Mouse (Mus musculus) layer of hippocampus, postnatal 14 days (tissue): ENCODE measurements around the gene Nms. TPM values are rescaled to one million over a fixed set of nuclear protein-coding genes. Genes with fewer than 3 reads are reported as not detected.

Experiments used
- DNase-seq, 2 experiments: peaks; one replicate each; pipeline ENCODE4 v3.0.0; 2021 to 2022; ENCODE audit warnings: low spot score in 2 of 2, mixed read lengths in 1 of 2
- total RNA-seq, 2 experiments: library from RNA; stranded (reverse); gene quantifications; 2 replicates each; pipeline ENCODE4 v1.2.3; 2021

Gene Nms
- total RNA-seq, 2 experiments from 2014 or later, result not detected

GRCm38 (mm10) chr1:38992365-38992764 lies 53.4 kb downstream of the Nms start:
- DNase-seq, result no peak

Other genes starting within 250 kb of the Nms start
- 100 to 1,000 TPM; 116 TPM for gene Lonrf2, start 102.4 kb upstream of the Nms start, total RNA-seq
- 10 to 100 TPM; 46.7 to 52.4 TPM for gene Chst10, start 41.0 kb upstream of the Nms start, total RNA-seq
- gene Pdcl3, start 46.5 kb downstream of the Nms start, total RNA-seq, result 10 to 100 TPM; 36.4 to 41.6 TPM